Mouse (Mus musculus) megakaryocyte, embryonic 14.5 days (primary cell): ENCODE measurements around the gene Akap1.
"Not testable (repeated sequence)": the region's sequence is repeated elsewhere in the genome, so short reads cannot be mapped to it uniquely, and the experiment has no call there.

Source experiments
- FLI1 ChIP-seq: IDR thresholded peaks from 2 replicates; pipeline ENCODE4 v1.6.1; 2012; ENCODE audit warnings: low read length, inconsistent platforms, mixed read lengths
- GATA1 ChIP-seq: IDR thresholded peaks from 3 replicates; pipeline ENCODE4 v1.6.1; 2012; ENCODE audit warnings: mixed read lengths, low read length, inconsistent platforms, borderline replicate concordance

DNA sequence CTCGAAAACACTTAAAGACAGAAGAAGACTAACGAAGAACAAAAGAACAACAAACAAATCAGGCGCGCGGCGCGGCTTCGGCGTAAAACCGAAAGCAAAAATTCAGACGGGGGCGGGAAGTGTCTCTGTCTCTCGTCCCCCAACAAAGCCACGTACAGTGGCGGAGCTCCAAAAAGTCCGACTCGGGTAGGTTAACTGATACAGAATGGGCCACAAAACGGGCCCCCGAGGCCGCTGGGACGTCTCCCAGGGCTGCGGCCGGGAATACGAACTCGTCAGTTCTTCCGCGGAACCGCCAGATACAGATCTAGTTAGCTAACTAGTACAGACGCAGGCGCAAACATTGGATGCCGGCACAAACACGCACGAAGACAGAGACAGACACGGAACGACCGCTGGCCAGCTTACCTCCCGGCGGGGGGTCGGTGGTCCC lies 31.4 kb upstream of the Akap1 start:
- TF ChIP-seq GATA1, FLI1: not testable (repeated sequence)
